Comparison of ENCODE assay signal across 8 mouse cellular contexts in genomic region chr2:158064571-158065048, GRCm38 (mm10). TPM values are rescaled to one million over a fixed set of nuclear protein-coding genes. Genes with fewer than 3 reads are reported as not detected.
DNase-seq lines count a peak whose midpoint lies in the region; ATAC-seq and TF ChIP-seq lines count a peak whose summit lies in the region.

No protein-coding gene starts in this region.

- no peak overlapping the region for H3K4me2 ChIP-seq in forebrain, embryonic 11.5 days (ENCODE audit: low read depth, low read length, severe bottlenecking)
- no peak overlapping the region for H3K4me2 ChIP-seq in forebrain, embryonic 13.5 days
- H3K4me2 ChIP-seq in hindbrain, embryonic 16.5 days (ENCODE audit: low read length), result no peak overlapping the region

- no peaks in the 10 kb centered on the region for H3K4me1 ChIP-seq in forebrain, embryonic 11.5 days (replicated peaks; ENCODE audit: control insufficient read depth, insufficient read depth, low read length)
- H3K4me1 ChIP-seq in forebrain, embryonic 13.5 days, result peaks cover 9% of the 10 kb centered on the region
- H3K4me1 ChIP-seq in embryonic fibroblast, embryonic 13.5 days (ENCODE audit: control insufficient read depth, insufficient read depth, low read length), result peaks cover 11% of the 10 kb centered on the region
- no peaks in the 10 kb centered on the region for H3K4me1 ChIP-seq in kidney, adult 2 months (ENCODE audit: control insufficient read depth, insufficient read depth, low read length)
- H3K4me1 ChIP-seq in hindbrain, embryonic 16.5 days (ENCODE audit: control insufficient read depth, insufficient read depth, low read depth, low read length), result peaks cover 4% of the 10 kb centered on the region; the same call in 1 of the 2 replicates

- H3K9me3 ChIP-seq in forebrain, embryonic 11.5 days (ENCODE audit: control insufficient read depth, low read length), result no peaks in the 10 kb centered on the region
- H3K9me3 ChIP-seq in forebrain, embryonic 13.5 days (replicated peaks), result no peaks in the 10 kb centered on the region
- no peaks in the 10 kb centered on the region for H3K9me3 ChIP-seq in hindbrain, embryonic 16.5 days (ENCODE audit: control insufficient read depth, low read length)

- H3K36me3 ChIP-seq in forebrain, embryonic 11.5 days (ENCODE audit: control insufficient read depth, insufficient read depth, low read length), result peaks cover 2% of the 10 kb centered on the region; the same call in 1 of the 2 replicates
- peaks cover 48% of the 10 kb centered on the region for H3K36me3 ChIP-seq in forebrain, embryonic 13.5 days (ENCODE audit: poor library complexity, severe bottlenecking)
- H3K36me3 ChIP-seq in kidney, adult 2 months (ENCODE audit: control insufficient read depth, insufficient read depth, low read length), result peaks cover 2% of the 10 kb centered on the region
- H3K36me3 ChIP-seq in splenic B cell, adult 2 months (ENCODE audit: control insufficient read depth, insufficient read depth, low read length, poor library complexity, severe bottlenecking), result no peaks in the 10 kb centered on the region; the same call in 1 of the 2 replicates
- no peaks in the 10 kb centered on the region for H3K36me3 ChIP-seq in hindbrain, embryonic 16.5 days (ENCODE audit: control insufficient read depth, insufficient read depth, low read length)

- H3K9ac ChIP-seq in forebrain, embryonic 11.5 days (ENCODE audit: low read length), result no peak overlapping the region
- no peak overlapping the region for H3K9ac ChIP-seq in forebrain, embryonic 13.5 days
- H3K9ac ChIP-seq in hindbrain, embryonic 16.5 days (ENCODE audit: low read depth, low read length), result no peak overlapping the region

- DNase-seq in forebrain, embryonic 11.5 days (ENCODE audit: low spot score), result peak; percentile 45
- DNase-seq in 416B (ENCODE audit: low read depth), result peak; percentile 38
- peak; percentile 71 for DNase-seq in kidney, adult 2 months
- DNase-seq in splenic B cell, adult 2 months (ENCODE audit: low read depth, low spot score), result peak; percentile 24

- H3K27me3 ChIP-seq in forebrain, embryonic 11.5 days (ENCODE audit: control insufficient read depth, insufficient read depth, low read length), result no peaks in the 10 kb centered on the region
- H3K27me3 ChIP-seq in forebrain, embryonic 13.5 days, result no peaks in the 10 kb centered on the region
- H3K27me3 ChIP-seq in kidney, adult 2 months (replicated peaks; ENCODE audit: control insufficient read depth, insufficient read depth, low read length), result no peaks in the 10 kb centered on the region
- H3K27me3 ChIP-seq in splenic B cell, adult 2 months (ENCODE audit: control insufficient read depth, insufficient read depth, low read length, poor library complexity, severe bottlenecking), result no peaks in the 10 kb centered on the region
- no peaks in the 10 kb centered on the region for H3K27me3 ChIP-seq in hindbrain, embryonic 16.5 days (replicated peaks; ENCODE audit: control insufficient read depth, insufficient read depth, low read length)

- no peak for TF ChIP-seq CTCF in embryonic fibroblast, embryonic 13.5 days (IDR thresholded peaks at IDR 0.05; ENCODE audit: borderline replicate concordance, insufficient read depth, low read length)
- TF ChIP-seq CTCF in kidney, adult 2 months (conservative IDR thresholded peaks at IDR 0.05; ENCODE audit: insufficient read depth, insufficient read length, low read depth, low read length), result peak; percentile 14; the same call in 1 of the 2 replicates

- no peak for ATAC-seq in forebrain, embryonic 11.5 days (replicated peaks; ENCODE audit: low FRiP score)
- ATAC-seq in forebrain, embryonic 13.5 days, result no peak
- no peak for ATAC-seq in monocyte, adult 5-6 weeks (replicated peaks; ENCODE audit: insufficient number of reproducible peaks, low FRiP score, low TSS enrichment, poor library complexity, severe bottlenecking)
- no peak; the same call in 1 of the 2 replicates for ATAC-seq in hindbrain, embryonic 16.5 days

- WGBS in forebrain, embryonic 11.5 days, result 74% methylated on average over 3 of the region's 3 CpGs
- 62% methylated on average over 3 of the region's 3 CpGs for WGBS in forebrain, embryonic 13.5 days
- WGBS in kidney, adult 2 months, result 21% methylated on average over 3 of the region's 3 CpGs
- WGBS in hindbrain, embryonic 16.5 days, result 49% methylated on average over 3 of the region's 3 CpGs

- H3K4me3 ChIP-seq in forebrain, embryonic 11.5 days (ENCODE audit: low read depth, low read length), result no peak overlapping the region
- no peak overlapping the region for H3K4me3 ChIP-seq in forebrain, embryonic 13.5 days
- no peak overlapping the region for H3K4me3 ChIP-seq in embryonic fibroblast, embryonic 13.5 days (ENCODE audit: insufficient read depth, low read length)
- H3K4me3 ChIP-seq in kidney, adult 2 months (ENCODE audit: insufficient read depth, low read depth, low read length), result no peak overlapping the region
- no peak overlapping the region for H3K4me3 ChIP-seq in hindbrain, embryonic 16.5 days (ENCODE audit: low read length)

- no peak for TF ChIP-seq POLR2A in embryonic fibroblast, embryonic 13.5 days (IDR thresholded peaks at IDR 0.05; ENCODE audit: low read depth, low read length)
- no peak for TF ChIP-seq POLR2A in kidney, adult 2 months (IDR thresholded peaks at IDR 0.05; ENCODE audit: low read depth, low read length)

- H3K27ac ChIP-seq in forebrain, embryonic 11.5 days (ENCODE audit: low read depth, low read length), result no peak overlapping the region
- no peak overlapping the region for H3K27ac ChIP-seq in forebrain, embryonic 13.5 days
- H3K27ac ChIP-seq in embryonic fibroblast, embryonic 13.5 days (ENCODE audit: insufficient read depth, low read length), result peak overlapping the region; percentile 49; the same call in 1 of the 2 replicates
- no peak overlapping the region for H3K27ac ChIP-seq in kidney, adult 2 months (ENCODE audit: insufficient read depth, low read depth, low read length)
- no peak overlapping the region for H3K27ac ChIP-seq in hindbrain, embryonic 16.5 days (ENCODE audit: low read depth, low read length)

RNA-seq across cellular contexts. Expression of gene Rprd1b, which starts 36.3 kb away (rescaled TPM):
- 63.8 and 65.6 TPM in 2 replicates for polyA plus RNA-seq in forebrain, embryonic 11.5 days (2014; fragmentation: Nextera tagmentation; extraction: Ambion mirVana)
- polyA plus RNA-seq in forebrain, embryonic 13.5 days (2015; fragmentation: Nextera tagmentation; extraction: Ambion mirVana), result 51.3 and 54.2 TPM in 2 replicates
- 20.8 and 24.1 TPM in 2 replicates for polyA plus RNA-seq in embryonic fibroblast, embryonic 13.5 days (2011; ENCODE audit: insufficient read length, low read depth, missing spikeins)
- polyA plus RNA-seq in kidney, adult 2 months (2012; rRNA removed), result 17.5 and 18.6 TPM in 2 replicates
- 14.4 to 21.6 TPM (median 19.4 TPM) in 3 replicates for total RNA-seq in monocyte, adult 5-6 weeks (2017)
- polyA plus RNA-seq in hindbrain, embryonic 16.5 days (2015; fragmentation: Nextera tagmentation; extraction: Ambion mirVana), result 30.0 and 31.1 TPM in 2 replicates

RNA-seq across cellular contexts. Expression of gene Tti1, which starts 36.4 kb away (rescaled TPM):
- 39.3 and 40.2 TPM in 2 replicates for polyA plus RNA-seq in forebrain, embryonic 11.5 days (2014; fragmentation: Nextera tagmentation; extraction: Ambion mirVana)
- 21.0 and 25.9 TPM in 2 replicates for polyA plus RNA-seq in forebrain, embryonic 13.5 days (2015; fragmentation: Nextera tagmentation; extraction: Ambion mirVana)
- polyA plus RNA-seq in embryonic fibroblast, embryonic 13.5 days (2011; ENCODE audit: insufficient read length, low read depth, missing spikeins), result 18.2 and 20.6 TPM in 2 replicates
- polyA plus RNA-seq in kidney, adult 2 months (2012; rRNA removed), result 15.6 and 16.3 TPM in 2 replicates
- 15.8 to 31.3 TPM (median 19.1 TPM) in 3 replicates for total RNA-seq in monocyte, adult 5-6 weeks (2017)
- 16.4 and 19.3 TPM in 2 replicates for polyA plus RNA-seq in hindbrain, embryonic 16.5 days (2015; fragmentation: Nextera tagmentation; extraction: Ambion mirVana)
